Mouse (Mus musculus): ENCODE results near the gene Tmem268. TPM values are rescaled to one million over a fixed set of nuclear protein-coding genes. Genes with fewer than 3 reads are reported as not detected.
A peak's percentile ranks its signal among the peaks of the same experiment; 100 is the strongest.

The Tmem268 gene
- polyA plus RNA-seq (2014; fragmentation: Nextera tagmentation; extraction: Ambion mirVana) = 6.2 and 8.1 TPM in 2 replicates

DNA sequence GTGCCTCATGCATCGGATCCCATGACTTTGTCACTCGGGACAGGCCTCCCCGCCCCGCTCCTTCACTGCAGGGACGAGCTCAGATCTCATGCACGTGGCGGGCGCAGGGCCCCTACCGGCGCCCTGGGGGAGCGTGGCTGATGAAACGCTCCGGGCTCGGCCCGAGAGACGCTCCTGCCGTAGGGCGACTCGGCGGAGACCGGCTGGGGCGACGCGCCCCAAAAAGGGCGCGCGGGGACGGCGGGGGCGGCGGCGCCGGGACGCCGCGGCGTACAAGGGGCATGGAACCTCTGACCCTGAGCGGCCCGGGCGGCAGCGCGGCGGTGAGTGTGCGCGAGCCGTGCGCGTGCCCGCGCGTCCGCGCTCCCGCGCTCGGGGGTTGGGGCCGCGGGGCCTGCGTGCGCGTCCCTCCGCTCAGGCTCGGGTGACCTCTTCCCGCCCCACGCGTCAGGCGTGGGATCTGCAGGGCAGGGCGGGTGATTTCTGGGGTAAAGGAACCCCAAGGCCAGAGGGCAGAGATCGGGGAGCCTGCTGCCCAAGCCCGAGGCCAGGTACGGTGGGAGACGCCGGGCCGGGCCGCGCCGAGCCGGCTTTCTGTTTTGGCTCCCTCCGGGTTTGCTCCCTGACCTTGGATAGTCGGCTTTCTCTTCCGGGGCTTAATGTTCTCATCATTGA, at the start of gene Tmem268:
Gene Tmem268 (plus strand): TSS at position 375 of the 675 bp plus-strand sequence.
- DNase-seq (ENCODE audit: low spot score, missing footprints) (peak; percentile 99), ATAC-seq (ENCODE audit: low FRiP score) (peak; percentile 84)
- H3K4me3 ChIP-seq (ENCODE audit: low read depth, low read length) = peak within 1 kb of the TSS; percentile 63
- no peak within 1 kb of the TSS for H3K27ac ChIP-seq (ENCODE audit: low read depth, low read length)
- under 1% methylated on average over 81 of the region's 81 CpGs for WGBS
- H3K36me3 ChIP-seq (ENCODE audit: control insufficient read depth, insufficient read depth, low read length) = no peaks in the 10 kb centered on the region
- H3K9ac ChIP-seq (ENCODE audit: low read length) = peak within 1 kb of the TSS; percentile 87
- no peaks in the 10 kb centered on the region for H3K27me3 ChIP-seq (ENCODE audit: control insufficient read depth, insufficient read depth, low read length)
- H3K4me1 ChIP-seq (ENCODE audit: control insufficient read depth, insufficient read depth, low read length) = peaks cover 44% of the 10 kb centered on the region
- peak within 1 kb of the TSS; percentile 82 for H3K4me2 ChIP-seq
- H3K9me3 ChIP-seq (ENCODE audit: control insufficient read depth, low read length) = no peaks in the 10 kb centered on the region

DNA sequence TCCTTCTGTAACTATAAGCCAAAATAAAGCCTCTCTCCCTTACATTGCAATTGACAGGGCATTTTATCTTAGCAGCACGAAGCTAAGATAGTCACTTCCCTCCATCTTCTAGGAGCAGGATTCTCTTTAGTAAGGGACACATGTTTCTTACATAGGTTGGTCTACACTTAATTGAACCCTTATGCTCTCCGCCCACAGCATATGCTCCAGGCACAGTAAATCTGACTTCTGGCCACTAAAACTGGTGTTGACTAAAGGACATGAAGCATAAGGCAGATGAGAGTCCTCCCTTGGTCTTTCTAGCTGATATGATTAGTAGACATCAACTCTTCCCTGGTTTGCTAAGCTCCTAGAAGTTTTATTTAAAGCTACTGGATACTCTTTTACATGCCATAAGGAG, 45.7 kb upstream of the Tmem268 start:
- Histone ChIP-seq H3K9ac (ENCODE audit: low read length) (no peak overlapping the region), H3K4me1 (ENCODE audit: control insufficient read depth, insufficient read depth, low read length) (no peaks in the 10 kb centered on the region), H3K27me3 (ENCODE audit: control insufficient read depth, insufficient read depth, low read length) (no peaks in the 10 kb centered on the region), H3K27ac (ENCODE audit: low read depth, low read length) (no peak overlapping the region), H3K9me3 (ENCODE audit: control insufficient read depth, low read length) (no peaks in the 10 kb centered on the region), H3K36me3 (ENCODE audit: control insufficient read depth, insufficient read depth, low read length) (no peaks in the 10 kb centered on the region), H3K4me3 (ENCODE audit: low read depth, low read length) (no peak overlapping the region), H3K4me2 (no peak overlapping the region)
- 80% methylated on average over 2 of the region's 2 CpGs for WGBS
- no peak for ATAC-seq (ENCODE audit: low FRiP score)
- no peak for DNase-seq (ENCODE audit: low spot score, missing footprints)

DNA sequence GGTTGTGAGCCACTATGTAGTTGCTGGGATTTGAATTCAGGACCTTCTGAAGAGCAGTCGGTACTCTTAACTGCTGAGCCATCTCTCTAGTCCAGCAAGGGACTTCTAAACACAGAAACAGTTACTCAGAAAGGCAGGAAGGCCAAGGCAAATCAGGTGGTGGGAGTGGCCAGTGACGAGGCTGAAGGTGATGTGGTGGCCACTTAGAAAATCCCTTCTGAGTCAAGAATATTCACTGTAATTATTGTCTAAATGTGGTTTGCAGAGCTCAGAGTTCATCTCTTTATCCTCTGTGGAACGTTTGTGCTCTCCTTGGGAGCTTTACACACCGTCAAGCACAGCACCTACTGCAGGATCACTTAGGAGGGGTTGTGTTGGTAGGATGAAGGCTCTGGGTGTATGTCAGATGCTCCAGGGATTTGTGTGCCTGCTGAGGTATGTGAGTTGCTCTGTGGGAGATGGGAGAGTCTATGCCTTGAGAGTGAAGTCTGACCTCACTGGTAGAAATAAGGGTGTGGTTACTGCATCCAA, 44.1 kb upstream of the Tmem268 start:
- H3K9ac ChIP-seq (ENCODE audit: low read length) = no peak overlapping the region
- no peak for DNase-seq (ENCODE audit: low spot score, missing footprints)
- no peak for ATAC-seq (ENCODE audit: low FRiP score)
- no peak overlapping the region for H3K4me3 ChIP-seq (ENCODE audit: low read depth, low read length)
- no peak overlapping the region for H3K27ac ChIP-seq (ENCODE audit: low read depth, low read length)
- no peak overlapping the region for H3K4me2 ChIP-seq
- H3K4me1 ChIP-seq (ENCODE audit: control insufficient read depth, insufficient read depth, low read length) = no peaks in the 10 kb centered on the region
- no peaks in the 10 kb centered on the region for H3K27me3 ChIP-seq (ENCODE audit: control insufficient read depth, insufficient read depth, low read length)
- WGBS = 63% methylated on average over 4 of the region's 4 CpGs
- H3K9me3 ChIP-seq (ENCODE audit: control insufficient read depth, low read length) = no peaks in the 10 kb centered on the region
- H3K36me3 ChIP-seq (ENCODE audit: control insufficient read depth, insufficient read depth, low read length) = no peaks in the 10 kb centered on the region

DNA sequence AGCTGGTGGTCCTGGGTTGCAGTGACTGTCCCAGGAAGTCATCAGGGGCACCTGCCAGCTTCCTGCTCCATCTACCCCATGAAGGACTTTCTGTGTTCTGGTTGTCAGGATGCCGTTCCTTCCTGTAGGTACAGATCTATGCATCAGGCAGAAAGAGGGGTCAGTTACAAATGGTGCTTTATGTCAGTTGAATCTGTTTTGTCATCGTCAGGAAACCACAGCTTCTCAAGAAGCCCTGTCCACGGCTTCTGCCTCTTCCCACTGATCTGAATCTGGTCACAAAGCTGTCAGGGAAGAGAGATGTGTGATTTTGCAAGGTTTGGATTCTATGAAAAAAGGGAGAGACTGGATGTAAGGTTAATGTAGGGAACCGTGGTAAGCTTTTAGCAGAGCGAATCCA, 43.6 kb upstream of the Tmem268 start:
- Histone ChIP-seq H3K9me3 (ENCODE audit: control insufficient read depth, low read length) (no peaks in the 10 kb centered on the region), H3K36me3 (ENCODE audit: control insufficient read depth, insufficient read depth, low read length) (no peaks in the 10 kb centered on the region), H3K27me3 (ENCODE audit: control insufficient read depth, insufficient read depth, low read length) (no peaks in the 10 kb centered on the region), H3K4me2 (no peak overlapping the region), H3K9ac (ENCODE audit: low read length) (no peak overlapping the region), H3K27ac (ENCODE audit: low read depth, low read length) (no peak overlapping the region), H3K4me1 (ENCODE audit: control insufficient read depth, insufficient read depth, low read length) (no peaks in the 10 kb centered on the region), H3K4me3 (ENCODE audit: low read depth, low read length) (no peak overlapping the region)
- ATAC-seq (ENCODE audit: low FRiP score) (no peak), DNase-seq (ENCODE audit: low spot score, missing footprints) (no peak)
- 84% methylated on average over 5 of the region's 5 CpGs for WGBS

DNA sequence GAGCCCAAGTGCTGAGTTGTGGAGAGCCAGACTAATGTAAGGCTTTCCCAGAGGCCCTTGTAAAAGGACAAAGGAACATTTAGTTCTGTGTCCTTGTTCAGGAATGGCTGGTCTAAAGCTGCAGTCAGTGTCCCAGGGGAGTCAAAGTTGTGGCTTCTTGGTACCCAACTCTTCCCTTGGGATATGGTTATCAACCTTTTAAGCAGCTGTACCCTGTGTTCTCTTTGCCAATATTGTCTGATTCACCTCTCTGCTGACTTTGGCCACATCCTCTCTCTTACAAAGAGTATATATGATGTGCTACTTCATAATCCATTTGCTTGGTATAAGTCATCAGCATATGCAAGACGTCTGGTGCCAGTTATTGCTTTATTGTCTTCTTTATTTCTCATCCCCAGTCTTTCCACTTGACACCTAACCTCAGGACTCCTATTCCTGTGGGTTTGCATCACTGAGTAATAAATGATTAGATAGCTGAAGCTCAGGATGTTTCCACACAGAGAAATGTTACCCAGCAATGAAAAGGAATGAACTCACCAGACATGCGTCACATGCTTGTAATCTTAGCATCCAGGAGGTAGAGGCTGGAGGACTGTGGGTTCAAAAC, 36.7 kb upstream of the Tmem268 start:
- no peaks in the 10 kb centered on the region for H3K4me1 ChIP-seq (ENCODE audit: control insufficient read depth, insufficient read depth, low read length)
- 83% methylated on average over 2 of the region's 2 CpGs for WGBS
- DNase-seq (ENCODE audit: low spot score, missing footprints) (no peak), ATAC-seq (ENCODE audit: low FRiP score) (no peak)
- H3K4me2 ChIP-seq = no peak overlapping the region
- H3K9me3 ChIP-seq (ENCODE audit: control insufficient read depth, low read length) = no peaks in the 10 kb centered on the region
- no peak overlapping the region for H3K27ac ChIP-seq (ENCODE audit: low read depth, low read length)
- no peak overlapping the region for H3K9ac ChIP-seq (ENCODE audit: low read length)
- H3K27me3 ChIP-seq (ENCODE audit: control insufficient read depth, insufficient read depth, low read length) = no peaks in the 10 kb centered on the region
- H3K36me3 ChIP-seq (ENCODE audit: control insufficient read depth, insufficient read depth, low read length) = no peaks in the 10 kb centered on the region
- no peak overlapping the region for H3K4me3 ChIP-seq (ENCODE audit: low read depth, low read length)

DNA sequence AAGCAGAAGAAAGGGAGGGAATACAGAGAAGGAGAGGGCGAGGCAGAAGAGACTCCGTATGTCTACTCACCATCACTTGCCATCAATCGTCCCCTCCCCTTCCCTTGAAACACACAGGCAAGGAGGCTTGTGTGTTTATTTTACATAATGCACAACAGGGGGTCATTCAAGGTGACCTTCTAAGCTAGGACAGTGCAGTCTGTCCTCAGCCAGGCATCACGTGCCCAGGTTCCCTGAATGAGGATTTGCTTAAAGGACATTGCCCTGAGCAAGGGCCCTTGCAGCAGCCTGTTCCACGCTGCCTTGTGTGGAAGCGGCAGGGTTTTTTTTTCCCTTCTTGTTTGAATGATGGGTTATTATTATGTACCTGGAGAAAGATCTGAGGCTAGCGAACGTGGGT, 33.1 kb upstream of the Tmem268 start:
- 80% methylated on average over 8 of the region's 8 CpGs for whole genome bisulfite sequencing

DNA sequence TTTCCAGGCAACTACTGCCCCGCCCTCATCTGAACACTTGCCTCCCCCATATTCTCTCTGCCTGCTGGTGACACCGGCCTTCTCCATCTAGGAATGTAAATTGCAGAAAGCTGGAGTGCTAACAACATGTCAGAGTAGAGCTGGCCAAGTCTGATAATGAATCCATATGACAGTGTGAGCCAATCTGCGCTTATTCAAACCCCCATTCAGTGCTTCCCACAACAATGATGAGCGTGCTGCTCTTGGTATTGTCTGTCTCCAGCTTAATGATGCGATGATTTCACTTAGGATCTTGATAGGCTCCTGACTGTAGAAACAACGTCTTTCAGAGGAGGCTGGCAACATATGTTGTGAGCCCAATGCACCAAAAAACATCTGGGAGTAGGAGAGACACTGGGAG, 29.6 kb upstream of the Tmem268 start:
- H3K27ac ChIP-seq (ENCODE audit: low read depth, low read length) = no peak overlapping the region
- no peaks in the 10 kb centered on the region for H3K36me3 ChIP-seq (ENCODE audit: control insufficient read depth, insufficient read depth, low read length)
- no peak overlapping the region for H3K9ac ChIP-seq (ENCODE audit: low read length)
- no peak overlapping the region for H3K4me2 ChIP-seq
- H3K4me3 ChIP-seq (ENCODE audit: low read depth, low read length) = no peak overlapping the region
- DNase-seq (ENCODE audit: low spot score, missing footprints) (no peak), ATAC-seq (ENCODE audit: low FRiP score) (no peak)
- no peaks in the 10 kb centered on the region for H3K4me1 ChIP-seq (ENCODE audit: control insufficient read depth, insufficient read depth, low read length)
- H3K9me3 ChIP-seq (ENCODE audit: control insufficient read depth, low read length) = no peaks in the 10 kb centered on the region
- WGBS = 80% methylated on average over 6 of the region's 6 CpGs
- H3K27me3 ChIP-seq (ENCODE audit: control insufficient read depth, insufficient read depth, low read length) = no peaks in the 10 kb centered on the region

More for the DNA sequence above, 33.1 kb upstream of the Tmem268 start:
- DNase-seq (ENCODE audit: low spot score, missing footprints) (no peak), ATAC-seq (ENCODE audit: low FRiP score) (0 out of 2 replicates have a peak, but pooled peaks have one; percentile 33)
- Histone ChIP-seq H3K27ac (ENCODE audit: low read depth, low read length) (no peak overlapping the region), H3K36me3 (ENCODE audit: control insufficient read depth, insufficient read depth, low read length) (no peaks in the 10 kb centered on the region), H3K4me1 (ENCODE audit: control insufficient read depth, insufficient read depth, low read length) (no peaks in the 10 kb centered on the region), H3K9ac (ENCODE audit: low read length) (no peak overlapping the region), H3K27me3 (ENCODE audit: control insufficient read depth, insufficient read depth, low read length) (no peaks in the 10 kb centered on the region), H3K4me3 (ENCODE audit: low read depth, low read length) (no peak overlapping the region), H3K4me2 (no peak overlapping the region), H3K9me3 (ENCODE audit: control insufficient read depth, low read length) (no peaks in the 10 kb centered on the region)

DNA sequence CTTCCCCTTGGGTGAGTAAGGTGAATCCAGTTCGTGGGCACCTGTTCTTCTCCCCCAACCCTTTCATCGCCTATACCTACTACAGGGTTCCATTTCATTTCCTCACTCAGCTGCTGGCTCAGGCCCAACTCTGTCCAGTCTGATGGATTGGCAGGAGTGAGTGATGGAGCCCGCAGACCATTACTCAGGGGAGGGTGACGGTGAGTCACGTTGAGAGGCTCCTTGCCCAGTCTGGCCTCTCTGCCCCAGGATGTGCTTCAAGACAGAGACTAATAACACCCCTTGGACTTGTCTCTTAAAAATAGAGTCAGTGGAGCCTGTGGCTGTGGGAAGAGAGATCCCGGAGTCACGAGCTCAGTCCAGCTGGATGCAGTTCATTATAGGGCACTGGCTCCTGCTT, 28.2 kb upstream of the Tmem268 start:
- no peaks in the 10 kb centered on the region for H3K36me3 ChIP-seq (ENCODE audit: control insufficient read depth, insufficient read depth, low read length)
- H3K27ac ChIP-seq (ENCODE audit: low read depth, low read length) = no peak overlapping the region
- 87% methylated on average over 7 of the region's 7 CpGs for WGBS
- no peaks in the 10 kb centered on the region for H3K9me3 ChIP-seq (ENCODE audit: control insufficient read depth, low read length)
- no peaks in the 10 kb centered on the region for H3K27me3 ChIP-seq (ENCODE audit: control insufficient read depth, insufficient read depth, low read length)
- no peak overlapping the region for H3K9ac ChIP-seq (ENCODE audit: low read length)
- no peaks in the 10 kb centered on the region for H3K4me1 ChIP-seq (ENCODE audit: control insufficient read depth, insufficient read depth, low read length)
- DNase-seq (ENCODE audit: low spot score, missing footprints) (no peak), ATAC-seq (ENCODE audit: low FRiP score) (no peak)
- no peak overlapping the region for H3K4me3 ChIP-seq (ENCODE audit: low read depth, low read length)
- no peak overlapping the region for H3K4me2 ChIP-seq

DNA sequence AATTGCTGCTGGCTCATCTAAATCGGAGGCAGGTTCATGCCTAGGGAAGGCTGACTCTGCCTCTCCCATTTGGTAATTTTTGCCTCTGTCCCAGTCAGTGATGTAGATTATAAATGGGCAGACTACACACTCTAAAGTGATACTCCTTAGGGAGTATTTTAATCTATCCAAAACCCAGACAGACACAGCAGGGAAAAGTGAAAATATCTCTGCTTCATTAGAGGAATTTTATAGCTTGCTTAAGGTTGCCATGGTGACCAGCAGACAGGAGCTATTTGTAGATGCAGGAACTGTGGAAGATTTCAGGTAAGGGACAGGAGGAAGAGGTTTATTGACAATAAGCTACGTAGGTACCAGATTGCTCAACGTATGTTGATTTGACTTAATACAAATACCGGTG, 21.0 kb upstream of the Tmem268 start:
- Histone ChIP-seq H3K36me3 (ENCODE audit: control insufficient read depth, insufficient read depth, low read length) (no peaks in the 10 kb centered on the region), H3K27me3 (ENCODE audit: control insufficient read depth, insufficient read depth, low read length) (no peaks in the 10 kb centered on the region), H3K4me2 (no peak overlapping the region), H3K4me3 (ENCODE audit: low read depth, low read length) (no peak overlapping the region), H3K27ac (ENCODE audit: low read depth, low read length) (no peak overlapping the region), H3K9ac (ENCODE audit: low read length) (no peak overlapping the region), H3K9me3 (ENCODE audit: control insufficient read depth, low read length) (no peaks in the 10 kb centered on the region), H3K4me1 (ENCODE audit: control insufficient read depth, insufficient read depth, low read length) (no peaks in the 10 kb centered on the region)
- WGBS = 83% methylated on average over 4 of the region's 4 CpGs
- no peak for DNase-seq (ENCODE audit: low spot score, missing footprints)
- ATAC-seq (ENCODE audit: low FRiP score) = no peak

Measured in midbrain, embryonic 11.5 days (tissue).